Mouse (Mus musculus) bone marrow, adult 2 months (tissue): ENCODE measurements around the gene Ak2.

Experiments used
- CTCF ChIP-seq: fragments of 200-500 bp; IDR thresholded peaks from 2 replicates; pipeline ENCODE4 v1.5.1; 2011; ENCODE audit warnings: low read length, control low read depth; ENCODE audit not compliant: control insufficient read depth, insufficient read depth
- POLR2A ChIP-seq: fragments of 200-500 bp; IDR thresholded peaks from 2 replicates; pipeline ENCODE4 v1.6.1; 2011; ENCODE audit warnings: low read depth, mild to moderate bottlenecking, control low read depth, low read length, borderline replicate concordance; ENCODE audit not compliant: control insufficient read depth

GRCm38 (mm10) chr4:128950461-128950860 lies 41.3 kb upstream of the Ak2 start:
- TF ChIP-seq CTCF (no peak), POLR2A (no peak)
